Mouse (Mus musculus) heart, embryonic 12.5 days (tissue): ENCODE data around the gene Masp1. TPM values are rescaled to one million over a fixed set of nuclear protein-coding genes. Genes with fewer than 3 reads are reported as not detected.
A peak's percentile ranks its signal among the peaks of the same experiment; 100 is the strongest.

ENCODE experiments used
- ATAC-seq: fragments of 200-750 bp; cut with Nextera tagmentation; 2 replicates; pipeline ENCODE4 v1.8.0; 2017; ENCODE audit warnings: moderate TSS enrichment, moderate library complexity; ENCODE audit not compliant: insufficient number of reproducible peaks, low FRiP score
- H3K27ac ChIP-seq: fragments of 300-500 bp; sonication (generic); 2 replicates; pipeline ENCODE4 v1.5.1; 2016; ENCODE audit warnings: mild to moderate bottlenecking, moderate library complexity; ENCODE audit not compliant: poor library complexity, severe bottlenecking
- H3K27me3 ChIP-seq: fragments of 300-500 bp; sonication (generic); replicated peaks from 2 replicates; pipeline ENCODE4 v1.6.1; 2016; ENCODE audit warnings: mild to moderate bottlenecking, moderate library complexity
- H3K36me3 ChIP-seq: fragments of 300-500 bp; sonication (generic); 2 replicates; pipeline ENCODE4 v1.6.1; 2016; ENCODE audit warnings: mild to moderate bottlenecking, moderate library complexity
- H3K4me1 ChIP-seq: fragments of 300-500 bp; sonication (generic); replicated peaks from 2 replicates; pipeline ENCODE4 v1.6.1; 2016; ENCODE audit warnings: mild to moderate bottlenecking
- H3K4me2 ChIP-seq: fragments of 300-500 bp; sonication (generic); 2 replicates; pipeline ENCODE4 v1.6.1; 2016; ENCODE audit warnings: mild to moderate bottlenecking, moderate library complexity
- H3K4me3 ChIP-seq: fragments of 300-500 bp; sonication (generic); 2 replicates; pipeline ENCODE4 v1.5.1; 2016; ENCODE audit warnings: mild to moderate bottlenecking
- H3K9ac ChIP-seq: fragments of 300-500 bp; sonication (generic); 2 replicates; pipeline ENCODE4 v1.6.1; 2016; ENCODE audit warnings: mild to moderate bottlenecking, moderate library complexity
- H3K9me3 ChIP-seq: fragments of 300-500 bp; sonication (generic); replicated peaks from 2 replicates; pipeline ENCODE4 v1.6.1; 2016; ENCODE audit warnings: mild to moderate bottlenecking, moderate library complexity
- WGBS: fragments of 180-500 bp; shearing (Covaris S2); methylation state at CpG from one replicate; pipeline ENCODE4 v1.1.7; 2016; 5-methylcytosine and 5-hydroxymethylcytosine counted together
- polyA plus RNA-seq: library from polyadenylated mRNA; unstranded; fragments of >200 nt; fragmentation: Nextera tagmentation; extraction: Ambion mirVana; gene quantifications from 2 replicates; pipeline ENCODE4 v1.2.1, GENCODE M21; 2016

The Masp1 gene
- polyA plus RNA-seq, 1 experiment from 2014 or later, result 14.5 TPM

- H3K36me3 ChIP-seq, result no peaks in the 10 kb centered on the region
- no peaks in the 10 kb centered on the region for H3K9me3 ChIP-seq
- no peaks in the 10 kb centered on the region for H3K4me1 ChIP-seq
- WGBS, result 75% methylated on average over 1 of the region's 1 CpGs
- H3K9ac ChIP-seq, result no peak overlapping the region
- no peak overlapping the region for H3K4me3 ChIP-seq
- no peak for ATAC-seq
- no peaks in the 10 kb centered on the region; the same call in 1 of the 2 replicates for H3K27me3 ChIP-seq
- no peak overlapping the region for H3K27ac ChIP-seq
- H3K4me2 ChIP-seq, result no peak overlapping the region
These were observed 92.9 kb downstream of the Masp1 start for GRCm38 (mm10) chr16:23427701-23428100.

DNA sequence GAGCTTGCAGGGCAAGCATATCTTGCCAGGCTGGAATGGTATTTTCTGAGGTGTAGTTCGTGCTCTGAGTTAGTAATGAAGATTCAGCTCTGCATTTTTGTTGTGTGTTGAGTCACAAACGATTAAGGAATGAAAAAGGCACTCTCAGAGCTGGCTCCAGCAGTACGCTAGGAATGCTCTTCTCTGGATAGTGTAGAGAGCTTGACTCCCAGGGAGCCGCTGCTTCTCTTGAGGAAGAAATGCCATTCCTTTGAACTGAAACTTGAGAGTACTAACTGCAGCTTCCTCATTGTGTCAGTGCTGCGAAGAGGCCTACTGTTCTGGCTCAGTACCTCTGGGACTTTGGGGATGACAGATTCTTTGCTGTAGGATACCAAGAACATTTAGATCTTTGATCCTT is 96.8 kb downstream of the Masp1 start:
- Histone ChIP-seq H3K4me2 (no peak overlapping the region), H3K27ac (no peak overlapping the region), H3K27me3 (no peaks in the 10 kb centered on the region; the same call in 1 of the 2 replicates), H3K4me3 (no peak overlapping the region), H3K9ac (no peak overlapping the region), H3K9me3 (no peaks in the 10 kb centered on the region), H3K4me1 (no peaks in the 10 kb centered on the region), H3K36me3 (no peaks in the 10 kb centered on the region)
- 60% methylated on average over 5 of the region's 5 CpGs for WGBS
- no peak for ATAC-seq

GRCm38 (mm10) chr16:23419565-23420085 is 101.0 kb downstream of the Masp1 start:
- no peak overlapping the region for H3K27ac ChIP-seq
- 81% methylated on average over 8 of the region's 8 CpGs for WGBS
- no peak overlapping the region for H3K9ac ChIP-seq
- H3K4me3 ChIP-seq, result no peak overlapping the region
- peaks cover 10% of the 10 kb centered on the region for H3K4me1 ChIP-seq
- H3K27me3 ChIP-seq, result 0 out of 2 replicates have a peak, but pooled peaks cover 3% of the 10 kb centered on the region
- H3K4me2 ChIP-seq, result no peak overlapping the region
- ATAC-seq, result no peak
- no peaks in the 10 kb centered on the region for H3K9me3 ChIP-seq
- H3K36me3 ChIP-seq, result no peaks in the 10 kb centered on the region

GRCm38 (mm10) chr16:23417456-23418240 is 103.0 kb downstream of the Masp1 start:
- Histone ChIP-seq H3K4me2 (no peak overlapping the region), H3K27me3 (0 out of 2 replicates have a peak, but pooled peaks cover 3% of the 10 kb centered on the region), H3K9me3 (no peaks in the 10 kb centered on the region), H3K9ac (no peak overlapping the region), H3K4me3 (no peak overlapping the region), H3K27ac (no peak overlapping the region), H3K36me3 (no peaks in the 10 kb centered on the region), H3K4me1 (peaks cover 10% of the 10 kb centered on the region)
- 79% methylated on average over 13 of the region's 13 CpGs for WGBS
- no peak for ATAC-seq

GRCm38 (mm10) chr16:23416657-23417293 is 103.8 kb downstream of the Masp1 start:
- Histone ChIP-seq H3K9me3 (no peaks in the 10 kb centered on the region), H3K36me3 (no peaks in the 10 kb centered on the region), H3K9ac (peak overlapping the region; percentile 33; the same call in 1 of the 2 replicates), H3K4me3 (peak overlapping the region; percentile 22), H3K4me2 (peak overlapping the region; percentile 60), H3K4me1 (peaks cover 10% of the 10 kb centered on the region), H3K27ac (0 out of 2 replicates have a peak overlapping the region, but pooled peaks have one; percentile 35), H3K27me3 (0 out of 2 replicates have a peak, but pooled peaks cover 3% of the 10 kb centered on the region)
- ATAC-seq, result peak; percentile 29; the same call in 1 of the 2 replicates
- 37% methylated on average over 9 of the region's 9 CpGs for WGBS

DNA sequence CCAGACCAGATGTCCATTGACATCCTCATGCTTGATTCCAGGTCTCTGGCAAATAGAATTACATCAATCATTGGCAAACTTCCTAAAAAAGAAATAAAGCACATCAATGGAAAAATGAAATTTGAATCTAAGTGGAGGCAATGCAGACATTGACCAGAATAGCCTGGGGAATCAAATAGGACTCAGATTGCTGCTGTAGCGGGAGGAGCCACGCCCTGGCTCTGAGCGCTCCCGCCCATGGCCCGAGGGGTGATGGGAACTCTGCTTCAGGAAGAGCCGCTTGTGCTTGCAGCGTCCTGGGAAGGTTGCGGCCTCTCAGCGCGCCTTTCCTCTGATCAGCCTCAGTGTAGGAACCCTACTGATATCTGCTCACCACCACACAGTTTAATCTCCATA is 104.4 kb downstream of the Masp1 start:
- no peaks in the 10 kb centered on the region for H3K36me3 ChIP-seq
- H3K27me3 ChIP-seq, result 0 out of 2 replicates have a peak, but pooled peaks cover 3% of the 10 kb centered on the region
- peak; percentile 63 for ATAC-seq
- H3K9me3 ChIP-seq, result no peaks in the 10 kb centered on the region
- peak overlapping the region; percentile 33; the same call in 1 of the 2 replicates for H3K9ac ChIP-seq
- peak overlapping the region; percentile 22 for H3K4me3 ChIP-seq
- 0 out of 2 replicates have a peak overlapping the region, but pooled peaks have one; percentile 35 for H3K27ac ChIP-seq
- peaks cover 10% of the 10 kb centered on the region for H3K4me1 ChIP-seq
- WGBS, result 26% methylated on average over 10 of the region's 10 CpGs
- H3K4me2 ChIP-seq, result peak overlapping the region; percentile 60

- no peak overlapping the region for H3K4me2 ChIP-seq
- 0 out of 2 replicates have a peak, but pooled peaks cover 1% of the 10 kb centered on the region for H3K27me3 ChIP-seq
- H3K4me1 ChIP-seq, result peaks cover 10% of the 10 kb centered on the region
- no peaks in the 10 kb centered on the region for H3K36me3 ChIP-seq
- no peak overlapping the region for H3K27ac ChIP-seq
- ATAC-seq, result no peak
- H3K9ac ChIP-seq, result no peak overlapping the region
- H3K4me3 ChIP-seq, result no peak overlapping the region
- 0 out of 2 replicates have a peak, but pooled peaks cover 3% of the 10 kb centered on the region for H3K9me3 ChIP-seq
- 80% methylated on average over 6 of the region's 6 CpGs for WGBS
These were observed 107.7 kb downstream of the Masp1 start for GRCm38 (mm10) chr16:23412930-23413329.

DNA sequence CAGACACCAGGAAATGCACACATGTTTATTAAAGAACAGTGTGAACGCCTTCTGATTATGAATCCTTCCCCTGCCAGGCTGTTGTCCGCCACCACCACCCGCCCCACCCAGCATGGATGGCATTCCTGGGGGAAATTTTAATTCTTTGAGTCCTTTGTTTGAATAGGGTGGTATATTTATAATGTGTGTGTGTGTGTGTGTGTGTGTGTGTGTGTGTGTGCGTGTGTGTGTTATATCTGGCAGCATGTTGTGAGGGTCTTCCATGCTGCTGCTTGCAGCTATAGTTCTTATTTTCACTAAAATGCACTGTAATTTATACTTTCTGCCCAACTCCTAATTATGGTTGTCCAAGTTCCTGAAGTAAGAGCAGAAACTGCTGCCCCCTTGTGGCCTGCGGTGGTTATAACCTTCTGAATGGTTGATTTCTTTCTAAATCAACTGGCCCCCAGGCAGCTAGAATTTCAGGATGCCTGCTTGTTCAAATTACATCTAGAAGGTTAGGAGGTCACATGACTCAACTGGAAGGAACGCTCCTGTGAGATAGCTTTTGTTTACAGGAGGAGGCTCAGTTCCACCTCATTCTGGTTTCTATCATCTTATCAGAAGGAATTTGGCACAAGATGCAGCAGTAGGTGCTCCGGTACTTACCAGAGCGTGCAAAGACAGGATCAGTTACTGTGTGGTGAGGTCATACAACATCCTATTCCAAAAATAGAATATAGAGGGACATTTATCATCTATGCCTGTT is 117.4 kb downstream of the Masp1 start:
- Histone ChIP-seq H3K9ac (no peak overlapping the region), H3K4me2 (no peak overlapping the region), H3K4me3 (no peak overlapping the region), H3K9me3 (no peaks in the 10 kb centered on the region), H3K36me3 (no peaks in the 10 kb centered on the region), H3K27ac (no peak overlapping the region), H3K4me1 (peaks cover 12% of the 10 kb centered on the region), H3K27me3 (no peaks in the 10 kb centered on the region)
- WGBS, result 28% methylated on average over 8 of the region's 8 CpGs
- ATAC-seq, result peak; percentile 51; the same call in 1 of the 2 replicates

GRCm38 (mm10) chr16:23401959-23402358 is 118.7 kb downstream of the Masp1 start:
- peaks cover 12% of the 10 kb centered on the region for H3K4me1 ChIP-seq
- no peak overlapping the region for H3K9ac ChIP-seq
- no peak overlapping the region for H3K4me2 ChIP-seq
- no peaks in the 10 kb centered on the region for H3K27me3 ChIP-seq
- H3K9me3 ChIP-seq, result no peaks in the 10 kb centered on the region
- ATAC-seq, result no peak
- 68% methylated on average over 3 of the region's 3 CpGs for WGBS
- no peaks in the 10 kb centered on the region for H3K36me3 ChIP-seq
- H3K4me3 ChIP-seq, result no peak overlapping the region
- no peak overlapping the region for H3K27ac ChIP-seq

GRCm38 (mm10) chr16:23401463-23401862 is 119.2 kb downstream of the Masp1 start:
- H3K9ac ChIP-seq, result no peak overlapping the region
- no peaks in the 10 kb centered on the region for H3K36me3 ChIP-seq
- no peaks in the 10 kb centered on the region for H3K9me3 ChIP-seq
- no peak overlapping the region for H3K4me2 ChIP-seq
- no peaks in the 10 kb centered on the region for H3K27me3 ChIP-seq
- no peak overlapping the region for H3K4me3 ChIP-seq
- 23% methylated on average over 4 of the region's 4 CpGs for WGBS
- 0 out of 2 replicates have a peak, but pooled peaks have one; percentile 29 for ATAC-seq
- no peak overlapping the region for H3K27ac ChIP-seq
- H3K4me1 ChIP-seq, result peaks cover 12% of the 10 kb centered on the region
